Mouse (Mus musculus): ENCODE data around the gene Fuca1.
A peak's percentile ranks its signal among the peaks of the same experiment; 100 is the strongest.

Gene Fuca1

GRCm38 (mm10) chr4:135953179-135953578 lies 32.6 kb downstream of the Fuca1 start:
- DNase-seq (ENCODE audit: low spot score in 2 of 2), result no peak

GRCm38 (mm10) chr4:135954241-135954640 lies 33.7 kb downstream of the Fuca1 start:
- peak; percentile 65 to 81 for DNase-seq (ENCODE audit: low spot score in 2 of 2)

- DNase-seq (ENCODE audit: low spot score in 2 of 2), result no peak
These were observed 35.4 kb downstream of the Fuca1 start for GRCm38 (mm10) chr4:135955886-135956285.

GRCm38 (mm10) chr4:135958354-135958753 lies 37.8 kb downstream of the Fuca1 start:
- DNase-seq (ENCODE audit: low spot score in 2 of 2), result no peak

GRCm38 (mm10) chr4:135960717-135961116 lies 40.2 kb downstream of the Fuca1 start:
- peak; percentile 76 to 84 for DNase-seq (ENCODE audit: low spot score in 2 of 2)

- DNase-seq (ENCODE audit: low spot score in 2 of 2), result no peak
These were observed 41.2 kb downstream of the Fuca1 start for GRCm38 (mm10) chr4:135961709-135962108.

- DNase-seq (ENCODE audit: low spot score in 2 of 2), result no peak
These were observed 41.7 kb downstream of the Fuca1 start for GRCm38 (mm10) chr4:135962198-135962597.

GRCm38 (mm10) chr4:135962946-135963345 lies 42.4 kb downstream of the Fuca1 start:
- no peak for DNase-seq (ENCODE audit: low spot score in 2 of 2)

- peak; percentile 93 to 94 for DNase-seq (ENCODE audit: low spot score in 2 of 2)
These were observed 43.1 kb downstream of the Fuca1 start, which contains the start of gene Gale for GRCm38 (mm10) chr4:135963457-135964193. TSS of gene Gale (plus strand) at chr4:135963727.

- DNase-seq (ENCODE audit: low spot score in 2 of 2), result peak in 1 of 2 experiments; percentile 58
These were observed 43.9 kb downstream of the Fuca1 start for GRCm38 (mm10) chr4:135964426-135964825.

GRCm38 (mm10) chr4:135965113-135965512 lies 44.6 kb downstream of the Fuca1 start:
- no peak for DNase-seq (ENCODE audit: low spot score in 2 of 2)

- DNase-seq (ENCODE audit: low spot score in 2 of 2), result no peak
These were observed 45.7 kb downstream of the Fuca1 start for GRCm38 (mm10) chr4:135966283-135966682.

- no peak for DNase-seq (ENCODE audit: low spot score in 2 of 2)
These were observed 46.7 kb downstream of the Fuca1 start for GRCm38 (mm10) chr4:135967086-135967760.

- DNase-seq (ENCODE audit: low spot score in 2 of 2), result no peak
These were observed 47.8 kb downstream of the Fuca1 start for GRCm38 (mm10) chr4:135968271-135968869.

- DNase-seq (ENCODE audit: low spot score in 2 of 2), result no peak
These were observed 48.7 kb downstream of the Fuca1 start for GRCm38 (mm10) chr4:135969070-135969750.

GRCm38 (mm10) chr4:135970585-135970984 lies 50.0 kb downstream of the Fuca1 start:
- DNase-seq (ENCODE audit: low spot score in 2 of 2), result no peak

- no peak for DNase-seq (ENCODE audit: low spot score in 2 of 2)
These were observed 51.4 kb downstream of the Fuca1 start for GRCm38 (mm10) chr4:135971805-135972555.

GRCm38 (mm10) chr4:135972556-135972906 lies 52.0 kb downstream of the Fuca1 start, which contains the start of gene Lypla2:
TSS of gene Lypla2 (minus strand) at chr4:135972626.
- peak; percentile 91 to 92 for DNase-seq (ENCODE audit: low spot score in 2 of 2)

- no peak for DNase-seq (ENCODE audit: low spot score in 2 of 2)
These were observed 52.6 kb downstream of the Fuca1 start for GRCm38 (mm10) chr4:135972911-135973811.

GRCm38 (mm10) chr4:135976146-135976545 lies 55.6 kb downstream of the Fuca1 start:
- no peak for DNase-seq (ENCODE audit: low spot score in 2 of 2)

All from frontal cortex, postnatal 36 days (tissue).